Mouse (Mus musculus): ENCODE data around the gene Tas2r115. TPM values are rescaled to one million over a fixed set of nuclear protein-coding genes. Genes with fewer than 3 reads are reported as not detected.
"Not testable (repeated sequence)": the region's sequence is repeated elsewhere in the genome, so short reads cannot be mapped to it uniquely, and the experiment has no call there.

The Tas2r115 gene
- polyA plus RNA-seq (2015; fragmentation: Nextera tagmentation; extraction: Ambion mirVana) = not detected in 2 replicates

GRCm38 (mm10) chr6:132737935-132738334, at the start of gene Tas2r115:
Gene Tas2r115, minus strand, starts transcription at chr6:132738035.
- no peak within 1 kb of the TSS for H3K4me3 ChIP-seq (replicated peaks)
- H3K36me3 ChIP-seq = no peaks in the 10 kb centered on the region
- H3K27me3 ChIP-seq (replicated peaks) = no peaks in the 10 kb centered on the region
- ATAC-seq = no peak
- H3K27ac ChIP-seq = no peak within 1 kb of the TSS
- WGBS = 72% methylated on average over 2 of the region's 2 CpGs
- no peak within 1 kb of the TSS for H3K4me2 ChIP-seq (replicated peaks)
- H3K9me3 ChIP-seq = no peaks in the 10 kb centered on the region
- H3K9ac ChIP-seq = no peak within 1 kb of the TSS
- H3K4me1 ChIP-seq (replicated peaks) = no peaks in the 10 kb centered on the region

- Histone ChIP-seq H3K9me3 (no peaks in the 10 kb centered on the region), H3K9ac (no peak within 1 kb of the TSS), H3K27ac (no peak within 1 kb of the TSS), H3K4me2 (replicated peaks) (no peak within 1 kb of the TSS), H3K36me3 (no peaks in the 10 kb centered on the region), H3K4me1 (replicated peaks) (no peaks in the 10 kb centered on the region), H3K4me3 (replicated peaks) (no peak within 1 kb of the TSS), H3K27me3 (replicated peaks) (no peaks in the 10 kb centered on the region)
- no peak for ATAC-seq
Measured at GRCm38 (mm10) chr6:132778062-132778461, 40.2 kb upstream of the Tas2r115 start, which contains the start of gene Tas2r136. Gene Tas2r136, minus strand, starts transcription at chr6:132778162.

- no peaks in the 10 kb centered on the region for H3K4me1 ChIP-seq (replicated peaks)
- no peak within 1 kb of the TSS for H3K4me3 ChIP-seq (replicated peaks)
- no peaks in the 10 kb centered on the region for H3K27me3 ChIP-seq (replicated peaks)
- no peak for ATAC-seq
- H3K9ac ChIP-seq = no peak within 1 kb of the TSS
- no peaks in the 10 kb centered on the region for H3K36me3 ChIP-seq
- H3K9me3 ChIP-seq = no peaks in the 10 kb centered on the region
- no peak within 1 kb of the TSS for H3K27ac ChIP-seq
- 94% methylated on average over 2 of the region's 2 CpGs for WGBS
- no peak within 1 kb of the TSS for H3K4me2 ChIP-seq (replicated peaks)
Measured at GRCm38 (mm10) chr6:132761831-132762230, 24.0 kb upstream of the Tas2r115 start, which contains the start of gene Tas2r102. Gene Tas2r102, plus strand, starts transcription at chr6:132762131.

- H3K4me2 ChIP-seq (replicated peaks) = no peak within 1 kb of the TSS
- H3K9me3 ChIP-seq = no peaks in the 10 kb centered on the region
- ATAC-seq = no peak
- no peaks in the 10 kb centered on the region for H3K4me1 ChIP-seq (replicated peaks)
- H3K36me3 ChIP-seq = no peaks in the 10 kb centered on the region
- no peaks in the 10 kb centered on the region for H3K27me3 ChIP-seq (replicated peaks)
- H3K9ac ChIP-seq = no peak within 1 kb of the TSS
- WGBS = 91% methylated on average over 1 of the region's 1 CpGs
- H3K4me3 ChIP-seq (replicated peaks) = no peak within 1 kb of the TSS
- no peak within 1 kb of the TSS for H3K27ac ChIP-seq
Measured at GRCm38 (mm10) chr6:132754430-132754829, 16.6 kb upstream of the Tas2r115 start, which contains the start of gene Tas2r124. Gene Tas2r124, plus strand, starts transcription at chr6:132754730.

DNA sequence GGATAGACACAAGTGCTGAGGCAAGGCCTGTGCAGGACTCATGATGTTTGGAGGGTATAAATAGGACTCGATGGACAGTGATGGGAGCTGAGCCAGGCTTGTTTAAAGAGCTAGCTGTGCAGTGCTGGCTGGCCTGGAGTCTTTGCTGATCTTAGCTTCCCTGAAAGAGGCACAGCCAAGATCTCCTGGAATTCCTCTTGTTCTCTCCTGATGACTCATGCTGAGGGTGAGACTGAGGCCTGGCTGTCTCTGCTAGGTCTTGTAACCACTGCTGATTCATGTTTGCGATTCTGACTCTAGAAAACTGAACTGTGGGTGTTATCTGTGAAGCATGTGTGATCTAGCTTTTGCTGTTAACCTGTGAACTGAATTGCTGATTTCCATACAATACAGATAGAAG, 12.4 kb upstream of the Tas2r115 start:
- Histone ChIP-seq H3K27ac (no peak overlapping the region), H3K27me3 (replicated peaks) (no peaks in the 10 kb centered on the region), H3K4me3 (replicated peaks) (no peak overlapping the region), H3K36me3 (no peaks in the 10 kb centered on the region), H3K9me3 (no peaks in the 10 kb centered on the region), H3K9ac (no peak overlapping the region), H3K4me2 (replicated peaks) (no peak overlapping the region), H3K4me1 (replicated peaks) (no peaks in the 10 kb centered on the region)
- WGBS = 75% methylated on average over 2 of the region's 2 CpGs
- no peak for ATAC-seq

GRCm38 (mm10) chr6:132711828-132712227, 26.0 kb downstream of the Tas2r115 start, which contains the start of gene Tas2r122:
Gene Tas2r122, minus strand, starts transcription at chr6:132711928.
- Histone ChIP-seq H3K4me1 (replicated peaks) (no peaks in the 10 kb centered on the region), H3K27ac (no peak within 1 kb of the TSS), H3K36me3 (no peaks in the 10 kb centered on the region), H3K4me3 (replicated peaks) (no peak within 1 kb of the TSS), H3K27me3 (replicated peaks) (no peaks in the 10 kb centered on the region), H3K9ac (no peak within 1 kb of the TSS), H3K9me3 (no peaks in the 10 kb centered on the region), H3K4me2 (replicated peaks) (no peak within 1 kb of the TSS)
- WGBS = 85% methylated on average over 3 of the region's 3 CpGs
- no peak for ATAC-seq

- no peak within 1 kb of the TSS for H3K27ac ChIP-seq
- H3K9me3 ChIP-seq = no peaks in the 10 kb centered on the region
- no peaks in the 10 kb centered on the region for H3K27me3 ChIP-seq (replicated peaks)
- no peak for ATAC-seq
- WGBS = 66% methylated on average over 1 of the region's 1 CpGs
- H3K36me3 ChIP-seq = no peaks in the 10 kb centered on the region
- no peak within 1 kb of the TSS for H3K4me3 ChIP-seq (replicated peaks)
- no peak within 1 kb of the TSS for H3K4me2 ChIP-seq (replicated peaks)
- H3K9ac ChIP-seq = no peak within 1 kb of the TSS
- no peaks in the 10 kb centered on the region for H3K4me1 ChIP-seq (replicated peaks)
Measured at GRCm38 (mm10) chr6:132700907-132701306, 36.9 kb downstream of the Tas2r115 start, which contains the start of gene Tas2r121. Gene Tas2r121, minus strand, starts transcription at chr6:132701007.

- not testable (repeated sequence) for H3K4me2 ChIP-seq (replicated peaks); H3K9ac ChIP-seq; H3K4me1 ChIP-seq (replicated peaks); H3K27ac ChIP-seq; H3K27me3 ChIP-seq (replicated peaks); H3K9me3 ChIP-seq; H3K36me3 ChIP-seq; ATAC-seq; H3K4me3 ChIP-seq (replicated peaks)
- 81% methylated on average over 7 of the region's 7 CpGs for WGBS
Measured at GRCm38 (mm10) chr6:132691596-132691995, 46.2 kb downstream of the Tas2r115 start.

Other genes with a start within 250 kb of the Tas2r115 start
- gene Prh1, start 168.2 kb downstream of the Tas2r115 start, polyA plus RNA-seq (2015; fragmentation: Nextera tagmentation; extraction: Ambion mirVana) = not detected in 2 replicates
- not detected in 2 replicates for gene Prp2, start 142.1 kb downstream of the Tas2r115 start, polyA plus RNA-seq (2015; fragmentation: Nextera tagmentation; extraction: Ambion mirVana)
- gene A630073D07Rik, start 86.5 kb downstream of the Tas2r115 start, polyA plus RNA-seq (2015; fragmentation: Nextera tagmentation; extraction: Ambion mirVana) = not detected in 2 replicates
- not detected in 2 replicates for gene Tas2r120, start 81.1 kb downstream of the Tas2r115 start, polyA plus RNA-seq (2015; fragmentation: Nextera tagmentation; extraction: Ambion mirVana)
- not detected in 2 replicates for gene Tas2r121, start 37.0 kb downstream of the Tas2r115 start, polyA plus RNA-seq (2015; fragmentation: Nextera tagmentation; extraction: Ambion mirVana)
- not detected in 2 replicates for gene Tas2r122, start 26.1 kb downstream of the Tas2r115 start, polyA plus RNA-seq (2015; fragmentation: Nextera tagmentation; extraction: Ambion mirVana)
- gene Tas2r124, start 16.7 kb upstream of the Tas2r115 start, polyA plus RNA-seq (2015; fragmentation: Nextera tagmentation; extraction: Ambion mirVana) = not detected in 2 replicates
- not detected in 2 replicates for gene Tas2r102, start 24.1 kb upstream of the Tas2r115 start, polyA plus RNA-seq (2015; fragmentation: Nextera tagmentation; extraction: Ambion mirVana)
- gene Tas2r136, start 40.1 kb upstream of the Tas2r115 start, polyA plus RNA-seq (2015; fragmentation: Nextera tagmentation; extraction: Ambion mirVana) = not detected in 2 replicates
- not detected in 2 replicates for gene Tas2r117, start 64.8 kb upstream of the Tas2r115 start, polyA plus RNA-seq (2015; fragmentation: Nextera tagmentation; extraction: Ambion mirVana)
- gene Tas2r123, start 109.1 kb upstream of the Tas2r115 start, polyA plus RNA-seq (2015; fragmentation: Nextera tagmentation; extraction: Ambion mirVana) = not detected in 2 replicates
- not detected in 2 replicates for gene Tas2r116, start 117.4 kb upstream of the Tas2r115 start, polyA plus RNA-seq (2015; fragmentation: Nextera tagmentation; extraction: Ambion mirVana)
- gene Tas2r110, start 130.0 kb upstream of the Tas2r115 start, polyA plus RNA-seq (2015; fragmentation: Nextera tagmentation; extraction: Ambion mirVana) = not detected in 2 replicates
- gene Tas2r113, start 155.0 kb upstream of the Tas2r115 start, polyA plus RNA-seq (2015; fragmentation: Nextera tagmentation; extraction: Ambion mirVana) = not detected in 2 replicates
- gene Tas2r125, start 171.6 kb upstream of the Tas2r115 start, polyA plus RNA-seq (2015; fragmentation: Nextera tagmentation; extraction: Ambion mirVana) = not detected in 2 replicates
- not detected in 2 replicates for gene Tas2r129, start 213.1 kb upstream of the Tas2r115 start, polyA plus RNA-seq (2015; fragmentation: Nextera tagmentation; extraction: Ambion mirVana)
- gene Tas2r131, start 219.9 kb upstream of the Tas2r115 start, polyA plus RNA-seq (2015; fragmentation: Nextera tagmentation; extraction: Ambion mirVana) = not detected in 2 replicates
- not detected in 2 replicates for gene Tas2r109, start 242.9 kb upstream of the Tas2r115 start, polyA plus RNA-seq (2015; fragmentation: Nextera tagmentation; extraction: Ambion mirVana)